Mouse (Mus musculus) heart, postnatal 0 days (tissue): Measurements from ENCODE around the gene Gpsm2.

ENCODE experiments used
- CTCF ChIP-seq: IDR thresholded peaks from 2 replicates; pipeline ENCODE4 v1.5.1; 2016; ENCODE audit warnings: antibody characterized with exemption, control low read depth, low read depth
- EP300 ChIP-seq: IDR thresholded peaks from 2 replicates; pipeline ENCODE4 v1.6.1; 2016; ENCODE audit warnings: antibody characterized with exemption, low read depth

- TF ChIP-seq CTCF (no peak), EP300 (no peak)
These were observed 67.5 kb downstream of the Gpsm2 start for GRCm38 (mm10) chr3:108654566-108654965.
